Mouse (Mus musculus) ovary, adult 10 weeks (tissue): ENCODE measurements around the gene Clca3a2. TPM values are rescaled to one million over a fixed set of nuclear protein-coding genes. Genes with fewer than 3 reads are reported as not detected.

Experiments used
- polyA plus RNA-seq: library from polyadenylated mRNA; stranded (reverse); fragments of 350-450 nt; fragmentation: Illumina TruSeq; extraction: RNeasy Lipid Tissue Mini Kit (QIAGEN cat#74804); gene quantifications from one replicate; pipeline ENCODE4 v1.2.3, GENCODE M21; 2014

Clca3a2 gene
- 0.88 TPM for polyA plus RNA-seq

GRCm38 (mm10) chr3:144819219-144819618 lies at the start of gene Clca3a2:
Gene Clca3a2 (minus strand): TSS chr3:144819494.

GRCm38 (mm10) chr3:144849014-144849556 lies 29.8 kb upstream of the Clca3a2 start, which contains the start of gene Clca3b:
Gene Clca3b (minus strand): TSS chr3:144849357.

GRCm38 (mm10) chr3:144760592-144761309 lies 58.5 kb downstream of the Clca3a2 start, which contains the start of gene Clca3a1:
Gene Clca3a1 (minus strand): TSS chr3:144760977.

Other genes starting within 250 kb of the Clca3a2 start
- gene Hs2st1, start 249.3 kb downstream of the Clca3a2 start, polyA plus RNA-seq, result 88.1 TPM
- gene Selenof, start 249.2 kb downstream of the Clca3a2 start, polyA plus RNA-seq, result 1,271 TPM
- 284 TPM for gene Sh3glb1, start 99.2 kb downstream of the Clca3a2 start, polyA plus RNA-seq
- gene Clca3a1, start 58.5 kb downstream of the Clca3a2 start, polyA plus RNA-seq, result 13.9 TPM
- gene Clca3b, start 29.9 kb upstream of the Clca3a2 start, polyA plus RNA-seq, result not detected
- gene Clca4b, start 113.0 kb upstream of the Clca3a2 start, polyA plus RNA-seq, result not detected
- gene Clca4a, start 155.6 kb upstream of the Clca3a2 start, polyA plus RNA-seq, result not detected
- not detected for gene Clca1, start 213.3 kb upstream of the Clca3a2 start, polyA plus RNA-seq